Mouse (Mus musculus): ENCODE measurements around the gene Myo19. TPM values are rescaled to one million over a fixed set of nuclear protein-coding genes. Genes with fewer than 3 reads are reported as not detected.
A peak's percentile ranks its signal among the peaks of the same experiment; 100 is the strongest.

The Myo19 gene
- total RNA-seq, 2 experiments from 2014 or later = 10.5 to 10.9 TPM

DNA sequence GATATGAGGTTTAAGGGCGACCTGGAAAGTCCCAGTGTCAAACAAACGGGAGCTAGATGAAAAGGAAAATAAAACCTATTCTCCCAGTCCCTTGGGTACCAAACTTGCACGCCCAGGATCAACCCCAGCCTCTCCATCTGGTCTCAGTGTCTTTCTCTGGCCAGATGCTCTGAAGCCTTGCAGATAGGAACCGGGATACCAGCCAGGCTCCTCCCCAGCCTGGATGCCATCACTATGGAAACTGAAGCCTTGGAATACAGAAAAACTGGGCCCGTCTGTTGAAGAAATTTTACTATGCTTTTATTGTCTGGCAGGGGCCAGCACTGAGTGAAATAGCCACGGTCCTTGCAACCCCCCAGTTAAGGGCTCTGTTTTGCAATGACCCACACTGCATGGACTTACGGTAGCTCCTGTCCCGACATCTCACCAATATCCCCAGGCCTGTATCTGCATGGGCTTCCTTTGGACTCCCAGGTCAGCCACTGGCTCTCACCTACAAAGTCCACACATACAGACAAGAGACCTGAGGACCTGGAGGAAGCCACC lies 59.6 kb downstream of the Myo19 start:
- peak; percentile 35 to 47 for DNase-seq
- intact Hi-C loops (cut with DNase I) = no loop called here

DNA sequence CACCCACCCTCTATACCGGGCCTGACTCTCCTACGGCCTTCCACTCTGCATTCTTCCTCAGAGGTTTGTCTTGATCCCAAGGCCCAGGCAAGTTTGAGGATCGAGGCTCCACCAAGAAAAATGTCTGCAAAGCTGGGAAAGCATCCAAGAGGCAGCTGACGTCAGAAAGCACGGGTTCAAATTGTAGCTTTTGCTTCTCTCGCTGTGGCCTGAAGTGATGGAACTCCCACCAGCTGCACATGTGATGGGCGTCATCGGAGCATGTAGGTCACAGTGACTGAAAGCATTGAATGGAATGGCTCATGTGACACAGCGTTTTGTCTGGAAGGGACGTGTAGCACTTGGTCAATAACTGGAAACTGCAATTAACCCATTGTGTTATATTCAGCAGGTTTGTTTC lies 60.2 kb downstream of the Myo19 start:
- intact Hi-C loops (cut with DNase I) = no loop called here
- no peak for DNase-seq

DNA sequence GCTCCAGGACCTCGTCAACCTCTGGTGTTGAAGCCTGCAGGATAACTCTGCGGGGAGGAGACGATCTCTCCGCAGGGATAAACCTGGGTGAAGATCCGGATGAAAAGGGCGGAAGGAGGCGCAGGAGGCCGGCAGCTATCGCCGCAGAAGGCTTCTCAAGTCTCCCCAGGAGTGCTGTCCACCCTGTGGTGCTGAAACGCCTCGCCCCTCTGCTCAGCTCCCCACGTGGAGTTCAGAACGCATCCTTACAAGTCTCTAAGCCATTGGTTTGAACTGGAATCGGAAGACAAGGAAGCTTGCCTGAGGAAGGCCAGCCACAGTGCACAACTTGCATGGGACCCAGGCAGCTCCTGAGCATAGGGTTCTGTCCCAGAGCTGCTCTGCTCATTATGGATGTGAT lies 64.0 kb downstream of the Myo19 start:
- intact Hi-C loops (cut with DNase I) = no loop called here
- peak; percentile 70 to 78 for DNase-seq

DNA sequence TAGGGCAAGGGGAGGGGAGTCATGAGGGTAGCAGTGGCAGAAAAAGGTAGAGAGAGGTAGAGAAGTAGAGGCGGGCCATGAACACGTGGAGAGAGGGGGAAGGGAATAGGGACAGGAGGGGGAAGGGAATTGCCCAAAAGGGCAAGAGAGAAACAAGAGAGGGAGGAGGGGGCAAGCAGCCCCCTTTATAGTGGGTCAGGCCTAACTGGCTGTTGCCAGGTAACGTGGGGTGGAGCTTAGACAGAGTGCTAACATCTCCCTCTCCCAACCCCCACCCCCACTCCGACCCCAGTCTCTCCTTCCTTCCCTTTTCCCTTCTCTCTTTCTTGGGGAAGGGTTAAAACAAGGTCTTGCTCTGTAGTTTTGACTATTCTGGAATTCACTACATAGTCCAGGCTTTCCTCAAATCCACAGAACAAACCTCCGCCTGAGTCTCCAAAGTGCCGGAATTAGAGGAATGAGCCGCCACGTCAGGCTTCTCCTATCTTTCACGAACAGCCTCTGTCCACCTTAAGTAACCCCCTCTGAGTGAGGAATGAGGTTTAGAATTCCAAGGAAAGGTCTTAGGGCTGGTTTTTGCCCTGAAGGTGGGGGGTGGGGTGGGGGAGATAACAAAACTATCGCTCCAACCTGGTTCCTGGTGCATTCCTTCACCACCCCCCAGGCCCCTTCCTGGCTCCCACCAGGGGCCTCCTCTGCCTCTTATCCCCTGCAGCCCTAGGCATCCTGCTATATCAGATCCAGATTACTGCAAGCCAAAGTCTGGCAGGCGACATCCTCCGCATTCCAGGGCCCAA lies 64.9 kb downstream of the Myo19 start:
- intact Hi-C loops (cut with DNase I) = no loop called here

GRCm38 (mm10) chr11:84945841-84946240 lies 65.9 kb downstream of the Myo19 start:
- no peak for DNase-seq
- intact Hi-C loops (cut with DNase I) = no loop called here

More for the DNA sequence above, 64.9 kb downstream of the Myo19 start:
- DNase-seq = no peak

DNA sequence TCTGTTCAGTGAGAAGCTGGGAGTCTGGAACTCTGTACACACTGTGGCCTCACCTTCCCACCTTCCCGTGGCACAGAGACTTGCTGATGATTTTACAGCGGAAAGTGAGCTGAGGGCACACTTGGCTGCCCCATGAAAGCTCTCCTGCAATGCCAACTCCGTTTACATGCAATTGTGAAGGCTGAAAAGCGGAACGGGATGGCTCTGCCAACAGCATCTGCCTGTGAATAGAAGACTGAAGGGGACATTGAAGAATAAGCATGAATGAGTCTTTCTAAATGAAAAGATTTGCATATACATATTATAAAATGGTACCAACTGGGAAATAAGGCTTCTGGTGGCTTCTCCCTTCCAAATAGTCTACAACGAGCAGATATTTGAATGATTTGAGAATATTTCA lies 67.3 kb downstream of the Myo19 start:
- DNase-seq = no peak
- intact Hi-C loops (cut with DNase I) = no loop called here

GRCm38 (mm10) chr11:84948114-84948513 lies 68.2 kb downstream of the Myo19 start:
- intact Hi-C loops (cut with DNase I) = no loop called here
- no peak for DNase-seq

GRCm38 (mm10) chr11:84948526-84948925 lies 68.6 kb downstream of the Myo19 start:
- intact Hi-C loops (cut with DNase I) = no loop called here
- no peak for DNase-seq

GRCm38 (mm10) chr11:84952611-84953010 lies 72.7 kb downstream of the Myo19 start:
- no peak for DNase-seq
- intact Hi-C loops (cut with DNase I) = no loop called here

DNA sequence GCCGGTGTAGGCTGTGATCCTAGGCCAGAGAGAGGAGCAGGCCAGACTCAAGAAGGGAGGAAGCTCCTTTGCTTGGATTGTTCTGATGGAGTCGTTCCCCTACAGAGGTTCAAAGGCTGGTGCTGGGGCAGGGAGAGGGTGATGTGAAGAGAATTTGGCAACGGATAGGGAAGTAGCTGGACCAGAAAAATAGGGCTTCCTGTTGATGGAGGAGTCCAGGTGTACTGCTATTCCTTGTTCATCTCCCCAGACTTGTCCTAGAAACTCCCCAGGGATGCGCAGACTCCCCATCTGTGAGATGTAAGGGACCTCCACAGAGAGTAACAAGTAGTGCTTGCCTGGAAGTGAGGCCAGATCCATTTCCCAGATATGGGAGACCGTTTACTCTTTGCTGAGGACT lies 76.5 kb downstream of the Myo19 start:
- intact Hi-C loops (cut with DNase I) = no loop called here

DNA sequence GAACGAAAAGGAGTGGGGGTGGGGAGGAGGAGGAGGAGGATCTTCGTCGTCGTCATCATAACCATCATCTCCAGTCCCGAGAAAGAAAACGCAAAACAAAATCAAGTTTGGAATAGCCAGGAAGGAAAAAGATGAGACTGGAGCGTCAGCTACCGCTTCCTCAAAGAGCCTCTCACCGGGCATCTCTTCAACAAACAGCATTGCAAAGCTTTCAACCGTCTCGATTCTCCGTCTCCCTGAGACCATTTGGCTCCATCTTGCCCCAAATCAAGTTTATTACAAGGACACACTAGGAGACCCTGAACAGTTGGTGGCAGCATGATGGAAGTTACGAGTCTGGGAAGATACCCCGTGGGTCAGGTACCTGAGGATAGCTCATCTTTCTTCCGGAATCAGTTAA lies 77.2 kb downstream of the Myo19 start:
- intact Hi-C loops (cut with DNase I) = no loop called here
- no peak for DNase-seq

More for the DNA sequence above, 76.5 kb downstream of the Myo19 start:
- no peak for DNase-seq

DNA sequence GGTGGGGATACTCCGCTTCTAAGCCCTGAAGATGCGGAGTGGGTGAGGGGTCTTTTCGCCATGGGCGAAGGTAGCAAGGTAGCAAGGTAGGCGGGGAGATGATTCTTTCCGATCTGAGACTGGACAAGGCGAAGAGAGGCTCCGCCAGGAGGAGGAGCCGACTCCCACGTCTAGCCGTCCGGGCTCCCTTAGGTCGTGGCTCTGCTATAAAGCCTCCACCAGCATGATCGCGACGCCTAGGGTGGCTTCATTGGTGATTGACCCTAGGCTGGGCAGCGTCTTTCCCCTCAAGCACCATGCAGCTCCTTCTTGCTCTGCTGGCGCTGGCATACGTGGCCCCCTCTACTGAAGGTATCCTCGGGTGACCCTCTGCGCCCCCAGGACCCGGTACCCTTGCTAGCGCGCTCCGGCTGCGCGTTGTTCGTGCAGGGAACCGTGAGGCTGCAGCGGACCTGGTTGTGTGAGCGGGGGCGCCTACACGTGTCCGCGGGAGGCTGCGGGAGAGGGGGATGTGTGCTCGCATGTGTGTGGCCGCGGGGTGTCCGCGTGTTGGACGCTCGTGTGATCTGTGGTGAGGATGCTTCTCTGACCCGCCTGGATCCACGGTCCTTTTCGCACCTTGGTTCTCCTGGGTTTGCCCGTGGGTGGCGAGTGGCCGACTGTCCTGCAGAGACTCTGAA lies 77.8 kb downstream of the Myo19 start, which contains the start of gene Car4:
Gene Car4, plus strand, starts transcription at position 196 of the 680 bp plus-strand sequence.
- no peak for DNase-seq
- intact Hi-C loops (cut with DNase I) = loop anchor here (2.0 kb wide), 1 partner anchor 21 kb away; no protein-coding TSS in a partner anchor

GRCm38 (mm10) chr11:84958271-84958630 lies 78.3 kb downstream of the Myo19 start:
- no peak for DNase-seq
- intact Hi-C loops (cut with DNase I) = loop anchor here (2.0 kb wide), 1 partner anchor 21 kb away; no protein-coding TSS in a partner anchor

DNA sequence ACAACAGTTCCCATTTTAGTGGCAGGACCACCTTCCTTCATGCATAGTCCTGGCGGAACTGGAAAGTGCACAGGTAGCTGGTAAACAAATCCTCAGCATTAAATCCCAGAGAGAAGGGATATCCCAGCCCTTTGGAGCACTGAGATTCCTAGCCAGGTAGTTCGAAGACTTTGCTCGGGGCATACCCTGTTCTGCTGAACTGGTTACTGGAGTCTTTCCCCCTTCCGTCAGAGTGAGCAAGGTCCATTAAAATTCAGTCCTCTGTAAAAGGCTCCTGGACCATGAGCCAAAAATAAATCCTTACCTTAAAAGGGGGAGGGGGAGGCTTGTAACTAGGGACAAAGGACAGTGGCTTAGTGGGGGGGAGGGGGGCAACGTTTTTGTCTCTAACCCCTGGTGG lies 79.2 kb downstream of the Myo19 start:
- intact Hi-C loops (cut with DNase I) = loop anchor here (2.0 kb wide), 1 partner anchor 20 kb away; no protein-coding TSS in a partner anchor
- DNase-seq = no peak

GRCm38 (mm10) chr11:84959701-84960181 lies 79.8 kb downstream of the Myo19 start:
- intact Hi-C loops (cut with DNase I) = loop anchor here (2.0 kb wide), 1 partner anchor 19 kb away; no protein-coding TSS in a partner anchor
- peak; percentile 53 to 61 for DNase-seq

DNA sequence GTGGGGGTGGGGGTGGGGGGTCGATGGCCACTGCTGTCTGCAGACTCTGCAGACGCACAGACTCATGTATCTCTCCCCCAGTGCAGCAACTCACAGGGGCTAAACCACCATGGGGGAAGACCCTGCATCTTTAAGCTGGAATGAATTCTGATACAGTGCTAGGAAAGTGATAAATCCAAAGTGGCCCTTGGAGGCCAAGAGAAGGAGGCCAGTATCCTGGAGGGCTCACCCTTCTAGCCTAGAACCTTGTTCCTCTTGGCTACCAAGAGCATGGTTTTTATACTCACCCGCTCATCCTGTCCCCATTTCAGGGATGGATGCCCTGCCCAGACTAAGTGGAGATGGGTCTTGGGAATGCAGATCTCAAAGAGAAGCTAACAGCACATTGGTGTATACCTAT lies 80.3 kb downstream of the Myo19 start:
- DNase-seq = no peak
- intact Hi-C loops (cut with DNase I) = no loop called here

- no peak for DNase-seq
- intact Hi-C loops (cut with DNase I) = no loop called here
These were observed 80.8 kb downstream of the Myo19 start for GRCm38 (mm10) chr11:84960780-84961179.
